Mouse (Mus musculus) urinary bladder, adult 2 months (tissue): ENCODE data around the gene Lyst. TPM values are rescaled to one million over a fixed set of nuclear protein-coding genes. Genes with fewer than 3 reads are reported as not detected.

Experiments used
- polyA plus RNA-seq: library from polyadenylated mRNA; depleted of rRNA; stranded (reverse); fragments of >200 nt; gene quantifications from 2 replicates; pipeline ENCODE4 v1.2.3, GENCODE M21; 2012; rRNA removed

Lyst gene
- polyA plus RNA-seq, 1 experiment, result 5.1 TPM

Other genes starting within 250 kb of the Lyst start
- 28.5 and 33.1 TPM in 2 replicates for gene Gpr137b, start 196.4 kb upstream of the Lyst start, polyA plus RNA-seq
- 111 and 143 TPM in 2 replicates for gene Nid1, start 152.8 kb upstream of the Lyst start, polyA plus RNA-seq
- 0.89 and 1.1 TPM in 2 replicates for gene Gng4, start 193.7 kb downstream of the Lyst start, polyA plus RNA-seq